Mouse (Mus musculus): ENCODE measurements around the gene Rnase13.

GRCm38 (mm10) chr14:51923492-51923891 is 919 bp upstream of the Rnase13 start:
- TF ChIP-seq CTCF (IDR thresholded peaks at IDR 0.05; ENCODE audit: borderline replicate concordance, control insufficient read depth, extremely low read depth, insufficient read depth, low read length, poor library complexity) (no peak), POLR2A (IDR thresholded peaks at IDR 0.05; ENCODE audit: control insufficient read depth, extremely low read depth, insufficient read depth, low read length, poor library complexity) (no peak)
